Mouse (Mus musculus) liver, adult (tissue): ENCODE results near the gene Agpat4.
A peak's percentile ranks its signal among the peaks of the same experiment; 100 is the strongest.

Experiments used
- GATA4 ChIP-seq: IDR thresholded peaks from 2 replicates; pipeline ENCODE4 v1.6.1; 2014; ENCODE audit warnings: mild to moderate bottlenecking, low read length; ENCODE audit not compliant: insufficient replicate concordance

Agpat4 gene

DNA sequence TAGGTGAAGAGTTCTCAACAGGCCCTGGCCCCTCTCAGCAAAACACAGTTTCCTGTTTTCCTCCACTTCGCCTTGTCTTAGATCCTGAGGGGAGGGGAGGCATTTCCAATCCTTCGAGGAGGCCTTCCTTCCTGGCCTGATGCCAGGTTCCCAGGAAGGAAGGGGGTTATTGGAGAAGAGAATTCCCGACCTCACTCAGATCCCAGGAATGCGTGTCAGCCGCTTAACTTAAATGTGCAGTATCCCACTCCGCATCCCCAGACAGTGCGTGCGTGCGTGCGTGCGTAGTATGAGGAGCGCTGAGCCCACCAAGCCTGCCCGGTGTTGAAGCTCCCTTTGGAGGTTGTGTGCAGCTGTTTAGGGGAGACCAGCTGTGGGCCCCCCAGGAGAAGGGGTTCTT is 44.9 kb downstream of the Agpat4 start:
- no peak for TF ChIP-seq GATA4

GRCm38 (mm10) chr17:12163903-12164302 is 45.4 kb downstream of the Agpat4 start:
- no peak for TF ChIP-seq GATA4

DNA sequence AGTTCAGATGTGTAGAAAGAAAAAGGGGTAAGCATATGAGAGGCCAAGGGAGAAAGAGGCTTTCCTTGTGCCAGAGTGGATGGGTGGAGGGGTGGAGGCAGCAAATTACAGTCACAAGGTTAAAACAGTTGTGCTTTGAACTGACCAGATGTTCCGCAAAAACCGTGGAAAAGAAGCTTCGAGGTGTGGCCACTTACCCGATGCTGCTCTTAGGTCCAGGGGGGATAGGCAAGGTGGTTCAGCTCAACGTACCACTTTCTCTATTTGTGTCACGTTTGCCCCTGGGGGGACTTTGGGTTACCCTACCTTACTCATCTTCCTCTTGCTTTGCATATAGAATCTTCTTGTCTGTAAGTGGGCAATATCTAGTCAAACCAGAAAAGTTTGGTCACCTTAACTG is 46.0 kb downstream of the Agpat4 start:
- TF ChIP-seq GATA4: no peak

- no peak for TF ChIP-seq GATA4
Measured at GRCm38 (mm10) chr17:12165009-12165695, 46.6 kb downstream of the Agpat4 start.

DNA sequence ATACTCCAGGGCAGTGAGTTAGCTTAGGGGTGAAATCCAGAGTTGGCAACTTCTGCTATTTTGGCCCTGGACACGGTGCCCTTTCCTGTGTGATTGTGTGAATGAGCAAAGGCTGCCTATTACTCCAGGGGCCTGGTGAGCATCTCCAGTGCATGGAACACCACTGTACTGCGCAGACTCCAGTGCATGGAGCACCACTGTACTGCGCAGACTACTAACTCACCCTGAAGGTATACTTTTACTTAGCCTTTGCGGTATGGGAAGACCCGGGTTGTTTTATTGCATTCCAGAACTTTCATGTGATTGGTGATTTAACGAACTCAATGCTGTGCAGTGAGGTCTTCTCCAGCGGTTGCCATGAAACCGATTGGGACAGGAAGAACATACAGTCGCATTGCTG is 47.2 kb downstream of the Agpat4 start:
- no peak for TF ChIP-seq GATA4

- no peak for TF ChIP-seq GATA4
Measured at GRCm38 (mm10) chr17:12168536-12168935, 50.0 kb downstream of the Agpat4 start.

- TF ChIP-seq GATA4: no peak
Measured at GRCm38 (mm10) chr17:12169326-12169836, 50.9 kb downstream of the Agpat4 start.

DNA sequence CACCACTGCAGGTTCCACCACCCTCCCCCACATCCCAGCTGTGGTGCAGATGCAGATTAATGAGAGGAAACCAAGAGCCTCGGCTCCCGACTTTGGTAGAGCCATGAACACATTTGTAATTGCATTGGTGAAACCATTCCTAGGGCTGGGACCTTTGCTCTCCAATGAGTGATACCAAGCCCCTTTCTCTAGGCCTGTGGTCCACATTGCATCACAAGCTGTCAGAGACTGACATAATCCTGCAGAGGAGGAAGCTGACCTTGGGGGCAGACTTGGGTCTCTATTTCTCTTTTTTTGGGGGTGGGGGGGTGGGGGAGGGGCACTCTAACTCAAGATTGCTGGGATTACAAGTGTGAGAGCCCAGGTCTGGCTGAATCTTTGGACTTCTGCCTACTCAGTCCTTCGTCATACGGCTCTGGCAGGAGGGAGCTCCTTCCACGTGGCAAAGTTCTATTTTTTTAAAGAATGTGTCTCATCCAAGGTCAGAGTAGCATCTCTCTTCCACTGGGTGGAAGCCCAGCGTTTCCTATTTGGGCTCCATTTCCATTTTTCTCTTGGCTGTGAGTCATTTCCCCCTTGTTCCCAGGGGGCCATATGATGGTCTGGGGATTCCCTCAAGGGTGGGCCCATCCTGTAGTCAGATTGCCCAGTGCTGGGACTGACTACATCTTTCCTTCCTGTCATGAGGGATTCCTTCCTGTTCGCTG is 52.4 kb downstream of the Agpat4 start:
- peak; percentile 50; the same call in 1 of the 2 replicates for TF ChIP-seq GATA4

- TF ChIP-seq GATA4: no peak
Measured at GRCm38 (mm10) chr17:12171666-12172065, 53.2 kb downstream of the Agpat4 start.

DNA sequence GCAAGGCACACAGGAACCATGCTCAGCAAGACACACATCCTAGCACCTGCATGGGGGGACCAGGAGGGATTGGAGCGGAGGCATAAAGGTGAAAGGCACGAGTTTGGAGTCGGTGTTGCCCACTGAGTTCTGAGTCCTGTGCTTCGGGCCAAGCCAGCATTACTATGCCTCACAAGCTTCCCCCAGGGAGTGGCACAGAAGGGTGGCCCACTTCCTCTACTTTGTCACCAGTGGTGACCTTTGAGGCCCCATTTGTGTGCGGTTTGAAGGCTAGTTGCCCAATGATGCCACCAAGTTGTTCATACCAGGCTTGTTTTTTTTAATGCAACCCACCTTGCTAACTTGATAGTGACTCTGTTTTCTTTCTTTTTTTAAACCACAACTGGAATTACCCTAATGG is 55.7 kb downstream of the Agpat4 start:
- TF ChIP-seq GATA4: no peak

DNA sequence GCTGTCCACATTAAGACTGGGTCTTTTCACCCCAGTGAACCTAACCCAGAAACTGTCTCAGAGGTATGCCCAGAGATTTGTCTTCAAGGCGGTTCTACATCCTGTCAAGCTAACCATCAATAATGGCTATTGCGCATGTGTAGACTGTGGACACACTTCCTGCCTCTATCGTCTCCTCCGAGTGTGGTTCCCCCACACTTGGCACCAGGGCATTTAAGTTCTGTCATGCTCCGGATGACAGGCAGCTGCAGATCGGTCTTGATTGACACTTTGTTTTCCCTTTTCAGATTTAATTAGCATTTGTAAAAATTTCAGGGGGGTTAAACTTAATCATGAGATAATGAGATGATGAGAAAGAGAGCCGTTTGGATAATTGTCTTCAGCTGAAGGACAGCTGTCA is 56.4 kb downstream of the Agpat4 start:
- TF ChIP-seq GATA4: no peak

DNA sequence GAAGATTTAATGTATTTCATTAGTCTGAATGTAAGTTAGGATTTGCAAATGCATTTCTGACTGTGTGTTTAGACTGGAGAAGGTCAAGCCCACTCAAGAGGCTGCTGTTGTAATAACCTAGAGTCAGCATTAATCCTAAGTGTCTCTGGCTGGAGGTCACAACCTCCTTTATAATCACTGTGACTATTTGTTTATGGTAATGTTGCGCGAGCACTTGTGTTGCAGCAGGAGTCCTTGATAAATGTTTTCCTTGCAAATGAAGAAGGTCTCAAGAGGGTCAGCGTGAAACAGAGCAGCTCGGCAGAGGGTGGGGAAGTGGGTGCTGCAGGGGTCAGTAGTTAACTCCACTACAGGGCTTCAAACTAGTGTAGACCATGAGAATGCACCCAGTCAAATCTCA is 57.1 kb downstream of the Agpat4 start:
- TF ChIP-seq GATA4: no peak

DNA sequence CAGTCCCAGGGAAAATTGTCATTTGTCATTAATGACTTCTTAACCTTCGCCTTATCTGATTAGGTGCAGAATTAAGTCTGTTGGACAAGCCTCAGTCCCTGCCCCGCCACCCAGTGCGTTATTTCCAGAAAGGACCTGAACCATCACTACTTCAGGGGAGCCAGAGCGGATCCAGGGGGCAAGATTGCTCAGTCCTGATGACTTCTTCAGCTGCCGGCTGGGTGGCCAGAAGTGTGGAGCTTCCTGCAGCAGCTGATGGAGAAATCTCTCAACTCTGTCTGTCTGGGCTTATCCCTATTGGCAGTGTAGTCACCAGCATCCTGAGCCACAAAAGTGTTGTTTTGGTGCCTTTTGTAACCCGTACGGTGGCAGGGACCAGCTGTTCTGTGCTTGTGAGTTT is 60.8 kb downstream of the Agpat4 start:
- no peak for TF ChIP-seq GATA4

DNA sequence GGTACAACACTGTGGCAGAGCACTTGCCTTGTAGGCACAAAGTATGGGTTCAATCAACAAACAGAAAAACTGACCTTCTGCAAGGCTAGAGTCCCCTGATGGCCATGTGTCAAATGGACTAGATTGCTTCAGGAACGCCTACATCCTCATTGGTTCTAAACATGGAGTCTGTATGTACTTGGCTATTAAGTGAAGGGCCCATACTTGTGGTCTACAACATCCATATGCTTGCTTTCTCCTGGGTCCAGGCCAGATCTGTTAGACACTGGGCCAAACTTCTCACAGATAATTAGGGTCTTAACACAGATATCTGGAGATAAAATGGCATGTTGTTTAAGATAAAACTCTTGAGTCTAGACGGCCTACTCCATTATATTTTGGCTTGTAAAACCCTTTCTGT is 61.3 kb downstream of the Agpat4 start:
- no peak for TF ChIP-seq GATA4

DNA sequence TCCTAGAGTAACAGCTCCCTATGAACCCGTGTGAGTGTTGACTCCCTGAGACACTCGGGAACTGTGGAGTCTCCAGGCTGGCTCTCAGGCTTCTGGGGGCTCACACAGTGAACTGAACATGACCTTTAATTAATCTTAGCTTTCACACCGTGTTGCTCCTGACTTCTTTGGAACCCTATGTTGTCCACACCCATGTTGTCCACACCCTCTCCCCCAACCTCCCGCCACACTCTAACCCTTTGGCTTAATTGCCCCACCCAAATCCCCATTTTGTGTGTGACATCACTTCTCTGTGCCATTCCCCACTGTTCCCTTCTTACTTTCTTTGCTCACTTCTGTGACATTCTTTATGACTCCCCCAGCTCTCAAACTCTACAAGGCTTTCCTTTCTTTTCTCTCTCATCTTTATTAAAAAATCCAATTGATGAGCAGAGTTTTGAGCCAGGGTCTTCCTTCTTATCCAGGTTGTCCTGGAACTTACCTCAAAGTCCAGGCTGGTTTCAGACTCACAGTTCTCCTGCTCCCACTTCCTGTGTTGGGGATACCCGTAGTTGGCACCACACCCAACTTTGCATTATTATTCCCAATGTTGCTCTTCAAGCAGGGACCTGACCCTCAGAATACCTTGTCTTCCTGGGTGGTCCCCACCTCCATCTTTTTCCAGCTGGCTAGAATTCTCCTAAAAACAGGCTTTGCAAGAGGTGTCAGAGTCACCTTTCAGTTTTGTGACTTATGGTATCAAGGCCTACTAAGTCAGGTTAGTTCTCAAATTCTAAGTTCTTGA is 64.4 kb downstream of the Agpat4 start:
- TF ChIP-seq GATA4: no peak

DNA sequence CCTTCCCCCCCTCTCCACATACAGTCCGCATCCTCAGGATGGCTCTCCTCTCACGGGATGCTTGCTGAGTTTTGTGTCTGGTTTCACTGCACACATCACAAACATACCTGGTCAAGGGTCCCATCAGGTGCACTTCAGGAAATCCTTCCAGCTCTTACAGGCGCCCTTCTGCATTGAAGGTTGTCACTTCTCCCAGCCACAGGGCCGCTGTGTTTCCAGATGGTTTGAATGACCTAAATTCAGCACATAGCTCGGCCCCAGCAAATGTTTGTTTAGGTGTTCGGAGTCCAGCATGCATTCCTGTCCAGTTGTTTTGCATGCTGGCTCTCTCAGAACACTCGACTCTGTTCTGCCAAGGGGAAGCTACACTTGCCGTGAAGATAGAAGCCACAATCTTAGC is 65.8 kb downstream of the Agpat4 start:
- no peak for TF ChIP-seq GATA4
